ENCODE assay signal across 8 mouse cellular contexts in genomic region chr13:37459957-37460930, GRCm38 (mm10).
DNase-seq lines count a peak whose midpoint lies in the region; ATAC-seq and TF ChIP-seq lines count a peak whose summit lies in the region.

No protein-coding gene starts in this region.

- H3K4me1 ChIP-seq in midbrain, postnatal 0 days (ENCODE audit: insufficient read depth, low read length): no peaks in the 10 kb centered on the region
- H3K4me1 ChIP-seq in midbrain, embryonic 15.5 days: peaks cover 9% of the 10 kb centered on the region
- peaks cover 38% of the 10 kb centered on the region for H3K4me1 ChIP-seq in heart, embryonic 10.5 days
- H3K4me1 ChIP-seq in stomach, embryonic 15.5 days: peaks cover 36% of the 10 kb centered on the region

- H3K27me3 ChIP-seq in midbrain, postnatal 0 days (ENCODE audit: insufficient read depth, low read length): no peaks in the 10 kb centered on the region
- no peaks in the 10 kb centered on the region for H3K27me3 ChIP-seq in midbrain, embryonic 15.5 days (replicated peaks)
- H3K27me3 ChIP-seq in heart, embryonic 10.5 days (ENCODE audit: insufficient read depth, poor library complexity, severe bottlenecking): no peaks in the 10 kb centered on the region
- no peaks in the 10 kb centered on the region for H3K27me3 ChIP-seq in stomach, embryonic 15.5 days (replicated peaks)

- no peak overlapping the region for H3K9ac ChIP-seq in midbrain, postnatal 0 days (replicated peaks; ENCODE audit: low read length, poor library complexity, severe bottlenecking)
- H3K9ac ChIP-seq in midbrain, embryonic 15.5 days: no peak overlapping the region
- no peak overlapping the region for H3K9ac ChIP-seq in stomach, embryonic 15.5 days

- no peaks in the 10 kb centered on the region for H3K9me3 ChIP-seq in midbrain, postnatal 0 days (ENCODE audit: low read length)
- no peaks in the 10 kb centered on the region for H3K9me3 ChIP-seq in midbrain, embryonic 15.5 days
- H3K9me3 ChIP-seq in heart, embryonic 10.5 days: no peaks in the 10 kb centered on the region
- no peaks in the 10 kb centered on the region for H3K9me3 ChIP-seq in stomach, embryonic 15.5 days

- H3K36me3 ChIP-seq in midbrain, postnatal 0 days (ENCODE audit: insufficient read depth, low read length): no peaks in the 10 kb centered on the region
- no peaks in the 10 kb centered on the region for H3K36me3 ChIP-seq in midbrain, embryonic 15.5 days (replicated peaks)
- no peaks in the 10 kb centered on the region for H3K36me3 ChIP-seq in heart, embryonic 10.5 days
- H3K36me3 ChIP-seq in stomach, embryonic 15.5 days: no peaks in the 10 kb centered on the region

- no peak overlapping the region for H3K27ac ChIP-seq in midbrain, postnatal 0 days (ENCODE audit: low read depth, low read length)
- no peak overlapping the region for H3K27ac ChIP-seq in midbrain, embryonic 15.5 days
- peak overlapping the region; percentile 22; the same call in 1 of the 2 replicates for H3K27ac ChIP-seq in heart, embryonic 10.5 days
- H3K27ac ChIP-seq in stomach, embryonic 15.5 days: peak overlapping the region; percentile 5; the same call in 1 of the 2 replicates

- 77% methylated on average over 28 of the region's 28 CpGs for WGBS in midbrain, postnatal 0 days
- WGBS in midbrain, embryonic 15.5 days: 74% methylated on average over 28 of the region's 28 CpGs
- WGBS in heart, embryonic 10.5 days: 73% methylated on average over 28 of the region's 28 CpGs
- WGBS in stomach, embryonic 15.5 days: 66% methylated on average over 28 of the region's 28 CpGs

- no peak for ATAC-seq in midbrain, postnatal 0 days (ENCODE audit: low FRiP score)
- no peak for ATAC-seq in midbrain, embryonic 15.5 days (replicated peaks)
- no peak for ATAC-seq in stomach, embryonic 15.5 days (ENCODE audit: insufficient read depth, low FRiP score, low read depth)
- no peak for ATAC-seq in monocyte, adult 5-6 weeks (replicated peaks; ENCODE audit: insufficient number of reproducible peaks, low FRiP score, low TSS enrichment, poor library complexity, severe bottlenecking)

- no peak for TF ChIP-seq CTCF in midbrain, postnatal 0 days (IDR thresholded peaks at IDR 0.05)

- H3K4me2 ChIP-seq in midbrain, postnatal 0 days (ENCODE audit: low read depth, low read length, poor library complexity, severe bottlenecking): no peak overlapping the region
- no peak overlapping the region for H3K4me2 ChIP-seq in midbrain, embryonic 15.5 days
- no peak overlapping the region for H3K4me2 ChIP-seq in stomach, embryonic 15.5 days

- peak; percentile 65 for DNase-seq in midbrain, postnatal 0 days (ENCODE audit: low spot score)
- no peak for DNase-seq in heart, embryonic 10.5 days (ENCODE audit: low spot score)
- peak; percentile 90 for DNase-seq in kidney, postnatal 14 days
- no peak for DNase-seq in frontal cortex, postnatal 10 days (ENCODE audit: low spot score in 2 of 2)
- no peak for DNase-seq in c-Kit-positive CD71-positive TER-119-positive erythroid progenitor cells, embryonic 14.5 days (ENCODE audit: low spot score)

- H3K4me3 ChIP-seq in midbrain, postnatal 0 days (ENCODE audit: low read depth, low read length): no peak overlapping the region
- no peak overlapping the region for H3K4me3 ChIP-seq in midbrain, embryonic 15.5 days
- H3K4me3 ChIP-seq in heart, embryonic 10.5 days: no peak overlapping the region
- H3K4me3 ChIP-seq in stomach, embryonic 15.5 days (replicated peaks): no peak overlapping the region

Comparison
In these comparisons a context has a peak if more than half of its experiments do, and no peak if none do; other contexts are left out.
1. DNase-seq: peak in midbrain, postnatal 0 days (single experiment) and kidney, postnatal 14 days (single experiment); none in heart, embryonic 10.5 days (single experiment), frontal cortex, postnatal 10 days (0 of 2) and c-Kit-positive CD71-positive TER-119-positive erythroid progenitor cells, embryonic 14.5 days (single experiment).
2. H3K27ac ChIP-seq: peak in heart, embryonic 10.5 days (single experiment) and stomach, embryonic 15.5 days (single experiment); none in midbrain, postnatal 0 days (single experiment) and midbrain, embryonic 15.5 days (single experiment).